Mouse (Mus musculus) olfactory bulb, adult 2 months (tissue): ENCODE data around the gene Nacc1.

Source experiments
- CTCF ChIP-seq: fragments of 200-500 bp; IDR thresholded peaks from 2 replicates; pipeline ENCODE4 v1.5.1; 2012; ENCODE audit warnings: low read depth, mild to moderate bottlenecking, low read length, moderate library complexity; ENCODE audit not compliant: insufficient read depth
- POLR2A ChIP-seq: fragments of 200-500 bp; IDR thresholded peaks from 2 replicates; pipeline ENCODE4 v1.6.1; 2012; ENCODE audit warnings: mild to moderate bottlenecking, low read depth, low read length, moderate library complexity; ENCODE audit not compliant: insufficient read depth

GRCm38 (mm10) chr8:84621102-84621625 is 66.5 kb downstream of the Nacc1 start:
- TF ChIP-seq CTCF: no peak
- TF ChIP-seq POLR2A: no peak
